Mouse (Mus musculus): ENCODE results near the gene Gm3336. TPM values are rescaled to one million over a fixed set of nuclear protein-coding genes. Genes with fewer than 3 reads are reported as not detected.

The Gm3336 gene
- total RNA-seq (2021): not detected
- long read RNA-seq, experiment 1: 0 reads
- long read RNA-seq, experiment 2: 0 reads

GRCm38 (mm10) chr8:70718297-70718696 is at the start of gene Gm3336:
Gene Gm3336 (plus strand): TSS chr8:70718543.
- peak; percentile 62 to 76 for DNase-seq

GRCm38 (mm10) chr8:70671615-70672324 is 46.6 kb upstream of the Gm3336 start:
- no peak for DNase-seq

GRCm38 (mm10) chr8:70672325-70673078 is 45.8 kb upstream of the Gm3336 start:
- DNase-seq: no peak

GRCm38 (mm10) chr8:70673079-70673856 is 45.1 kb upstream of the Gm3336 start, which contains the start of gene Lsm4:
Gene Lsm4 (plus strand): TSS chr8:70673248.
- DNase-seq: peak; percentile 96

- DNase-seq: no peak
Measured at GRCm38 (mm10) chr8:70674109-70674508, 44.2 kb upstream of the Gm3336 start.

GRCm38 (mm10) chr8:70674716-70675115 is 43.6 kb upstream of the Gm3336 start:
- DNase-seq: no peak

GRCm38 (mm10) chr8:70675336-70675735 is 43.0 kb upstream of the Gm3336 start:
- DNase-seq: no peak

- DNase-seq: no peak
Measured at GRCm38 (mm10) chr8:70677451-70678080, 40.8 kb upstream of the Gm3336 start.

- DNase-seq: no peak
Measured at GRCm38 (mm10) chr8:70678679-70679078, 39.7 kb upstream of the Gm3336 start.

GRCm38 (mm10) chr8:70679404-70679803 is 38.9 kb upstream of the Gm3336 start:
- no peak for DNase-seq

GRCm38 (mm10) chr8:70680039-70680438 is 38.3 kb upstream of the Gm3336 start:
- DNase-seq: no peak

GRCm38 (mm10) chr8:70681410-70681809 is 36.9 kb upstream of the Gm3336 start:
- no peak for DNase-seq

GRCm38 (mm10) chr8:70682193-70682592 is 36.1 kb upstream of the Gm3336 start:
- DNase-seq: peak; percentile 92 to 93

GRCm38 (mm10) chr8:70682692-70683091 is 35.7 kb upstream of the Gm3336 start:
- peak in 1 of 2 experiments; percentile 52 for DNase-seq

GRCm38 (mm10) chr8:70684291-70684690 is 34.1 kb upstream of the Gm3336 start:
- DNase-seq: no peak

GRCm38 (mm10) chr8:70687576-70687975 is 30.8 kb upstream of the Gm3336 start:
- peak; percentile 83 to 87 for DNase-seq

GRCm38 (mm10) chr8:70688136-70688535 is 30.2 kb upstream of the Gm3336 start:
- no peak for DNase-seq

- no peak for DNase-seq
Measured at GRCm38 (mm10) chr8:70689892-70690390, 28.4 kb upstream of the Gm3336 start.

- DNase-seq: no peak
Measured at GRCm38 (mm10) chr8:70691230-70691629, 27.1 kb upstream of the Gm3336 start.

GRCm38 (mm10) chr8:70691727-70692231 is 26.6 kb upstream of the Gm3336 start:
- DNase-seq: peak in 1 of 2 experiments; percentile 50

- no peak for DNase-seq
Measured at GRCm38 (mm10) chr8:70693636-70694035, 24.7 kb upstream of the Gm3336 start.

All from adrenal gland, postnatal 36 days (tissue).